Mouse (Mus musculus): ENCODE results near the gene Mup18.
"Not testable (repeated sequence)": the region's sequence is repeated elsewhere in the genome, so short reads cannot be mapped to it uniquely, and the experiment has no call there.

The Mup18 gene

DNA sequence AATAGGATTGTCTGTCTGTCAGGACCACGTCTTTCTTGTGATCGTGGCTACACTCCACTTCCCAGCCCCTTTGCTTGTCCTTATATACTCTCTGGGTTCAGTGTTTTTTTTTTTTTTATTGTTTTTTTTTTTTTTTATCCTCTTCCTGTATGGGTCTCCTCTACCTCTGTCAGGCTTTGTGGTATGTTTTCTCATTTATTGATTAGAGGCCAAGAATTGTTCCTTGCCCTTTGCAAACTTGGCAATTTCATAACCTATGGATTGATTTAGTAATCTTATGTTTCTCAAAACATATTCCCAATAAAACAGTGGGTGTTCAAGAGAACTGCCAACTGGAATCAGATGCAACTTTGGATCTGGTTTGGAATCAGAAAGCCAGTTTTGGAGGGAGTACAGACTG lies at the start of gene Mup18:
Gene Mup18, minus strand, starts transcription at position 101 of the 400 bp plus-strand sequence.
- DNase-seq (ENCODE audit: low spot score): not testable (repeated sequence)

DNA sequence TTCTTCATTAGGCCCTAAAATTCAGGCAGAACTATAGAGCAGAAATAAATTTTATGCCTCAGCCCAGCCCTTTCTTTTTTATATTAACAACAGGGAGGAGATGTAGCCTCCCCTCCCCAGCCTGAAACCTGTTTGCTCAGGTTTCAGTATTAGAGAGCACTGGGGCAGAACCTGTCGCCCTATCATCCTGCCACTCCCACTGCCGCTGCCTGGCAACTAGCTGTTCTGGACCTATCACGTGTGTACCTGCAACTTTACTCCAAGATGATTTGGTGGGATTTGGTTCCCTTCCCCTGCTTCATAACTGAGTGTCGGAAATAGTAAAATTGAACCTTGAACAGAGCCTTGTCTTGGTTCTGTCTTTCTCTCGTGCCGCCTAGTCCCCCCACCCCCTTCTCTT lies 40.4 kb upstream of the Mup18 start:
- DNase-seq (ENCODE audit: low spot score): peak; percentile 3

Data from urinary bladder, postnatal 14 days (tissue).